Mouse (Mus musculus) spleen, adult 2 months (tissue): ENCODE results near the gene Siglecf.

Experiments
- CTCF ChIP-seq: fragments of 200-500 bp; IDR thresholded peaks from 2 replicates; pipeline ENCODE4 v1.5.1; 2011; ENCODE audit warnings: mild to moderate bottlenecking, inconsistent platforms; ENCODE audit not compliant: insufficient read depth, insufficient read length, insufficient replicate concordance; ENCODE audit errors: extremely low read depth
- POLR2A ChIP-seq: fragments of 200-500 bp; IDR thresholded peaks from 2 replicates; pipeline ENCODE4 v1.6.1; 2011; ENCODE audit warnings: low read depth, low read length, inconsistent platforms

- TF ChIP-seq CTCF (no peak), POLR2A (no peak)
These were observed 39.5 kb upstream of the Siglecf start for GRCm38 (mm10) chr7:43311632-43312031.
